Mouse (Mus musculus): ENCODE results near the gene Car11.
"Not testable (repeated sequence)": the region's sequence is repeated elsewhere in the genome, so short reads cannot be mapped to it uniquely, and the experiment has no call there.

Gene Car11

GRCm38 (mm10) chr7:45699523-45700141, at the start of gene Car11:
Gene Car11, plus strand, starts transcription at chr7:45699843.
- no peak for DNase-seq (ENCODE audit: low read depth, low spot score)

DNA sequence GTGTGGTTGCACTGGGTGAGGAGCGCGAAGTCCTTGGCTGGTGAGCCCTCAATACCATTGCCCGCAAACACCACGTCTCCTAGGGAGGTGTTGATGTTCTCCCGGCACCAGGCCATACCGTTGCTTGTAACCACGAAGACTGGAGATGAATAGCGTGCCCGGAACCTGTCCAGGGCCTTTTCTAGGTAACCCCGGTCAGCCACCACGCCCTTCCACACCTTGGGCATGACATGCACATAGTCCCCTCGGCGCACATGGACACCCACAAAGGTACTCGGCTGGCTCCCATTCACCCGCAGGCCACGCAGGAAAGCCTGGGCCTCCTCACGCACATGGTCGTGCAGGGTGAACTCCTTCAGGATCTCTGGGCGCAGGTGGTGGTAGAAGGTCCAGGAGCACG, 49.2 kb upstream of the Car11 start:
- not testable (repeated sequence) for DNase-seq (ENCODE audit: low read depth, low spot score)

- DNase-seq (ENCODE audit: low read depth, low spot score): no peak
These were observed 45.1 kb upstream of the Car11 start for GRCm38 (mm10) chr7:45654424-45655047.

DNA sequence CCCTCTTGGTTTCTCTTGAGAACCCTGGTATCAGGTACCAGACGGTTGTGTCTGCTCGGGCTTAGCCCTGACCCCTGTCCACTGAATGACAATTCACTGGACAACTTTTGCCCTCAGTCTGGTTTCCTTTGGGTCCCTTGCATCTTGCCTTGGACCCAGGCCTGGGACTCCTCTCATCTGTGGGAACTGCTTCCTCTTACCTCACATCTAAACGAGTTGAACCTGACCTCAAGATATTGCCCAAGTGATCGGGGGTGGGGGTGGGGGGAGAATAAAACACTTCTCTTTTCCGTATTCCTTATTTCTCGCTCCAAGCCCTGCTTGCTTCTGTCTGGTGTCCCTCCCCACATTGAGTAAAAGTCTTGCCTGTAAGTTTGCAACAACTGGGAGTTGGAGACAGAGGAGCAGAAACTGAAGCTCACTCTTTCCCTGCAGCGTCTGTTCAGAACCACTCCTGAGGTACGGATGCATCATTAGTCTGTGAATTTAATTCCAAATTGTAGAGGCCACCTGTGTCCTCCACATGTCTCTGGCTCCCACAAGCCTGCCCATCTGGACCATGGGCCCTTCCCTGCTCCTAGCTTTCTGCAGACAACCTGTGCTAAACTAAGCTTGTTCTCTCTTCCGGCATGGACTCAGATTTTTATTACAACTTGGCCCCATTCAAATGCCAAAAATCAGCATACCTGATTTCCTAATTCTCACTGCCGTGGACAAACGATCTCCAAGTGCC, 38.7 kb upstream of the Car11 start:
- DNase-seq (ENCODE audit: low read depth, low spot score): no peak

GRCm38 (mm10) chr7:45661702-45662101, 37.9 kb upstream of the Car11 start:
- DNase-seq (ENCODE audit: low read depth, low spot score): not testable (repeated sequence)

- no peak for DNase-seq (ENCODE audit: low read depth, low spot score)
These were observed 34.1 kb upstream of the Car11 start for GRCm38 (mm10) chr7:45665303-45666138.

DNA sequence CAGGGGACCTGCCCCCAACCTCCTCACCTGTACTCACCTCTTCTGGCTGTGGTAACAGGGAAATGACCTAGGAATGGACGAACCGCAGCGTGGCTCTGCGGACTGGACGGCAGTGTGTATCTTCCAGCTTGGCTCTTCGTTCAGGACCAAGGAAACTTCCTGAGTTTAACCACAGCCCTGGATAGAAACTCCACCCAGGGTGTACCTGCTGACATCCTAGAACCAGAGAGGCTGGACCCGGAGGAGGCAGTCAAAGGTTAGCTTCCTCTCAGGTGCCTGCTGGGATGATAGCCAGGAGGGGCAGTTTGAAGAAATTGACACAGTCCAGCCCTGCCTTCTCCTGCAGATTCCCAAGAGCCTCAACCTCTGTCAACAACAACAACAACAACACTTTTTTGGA, 33.5 kb upstream of the Car11 start, which contains the start of gene Fut2:
Gene Fut2 (minus strand): TSS at position 234 of the 400 bp plus-strand sequence.
- DNase-seq (ENCODE audit: low read depth, low spot score): no peak

DNA sequence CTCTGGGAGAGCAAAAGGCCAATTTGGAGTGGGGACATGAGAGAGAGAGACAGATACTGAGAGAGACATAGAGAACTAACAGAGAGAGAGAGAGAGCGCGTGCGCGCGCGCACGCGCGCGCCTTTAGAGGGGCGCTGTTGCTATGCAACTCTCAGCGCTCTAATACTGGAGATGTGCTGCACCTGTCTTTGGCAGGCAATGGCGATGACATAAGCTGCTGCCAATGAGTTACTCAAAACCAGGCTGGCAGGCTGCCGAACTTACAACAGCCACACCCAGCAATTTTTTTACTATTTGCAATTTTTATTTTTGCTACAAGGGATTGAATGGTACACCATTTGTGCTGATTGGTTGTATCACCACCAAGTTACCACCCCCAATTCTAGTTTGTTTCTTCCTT, 31.9 kb upstream of the Car11 start:
- DNase-seq (ENCODE audit: low read depth, low spot score): no peak

DNA sequence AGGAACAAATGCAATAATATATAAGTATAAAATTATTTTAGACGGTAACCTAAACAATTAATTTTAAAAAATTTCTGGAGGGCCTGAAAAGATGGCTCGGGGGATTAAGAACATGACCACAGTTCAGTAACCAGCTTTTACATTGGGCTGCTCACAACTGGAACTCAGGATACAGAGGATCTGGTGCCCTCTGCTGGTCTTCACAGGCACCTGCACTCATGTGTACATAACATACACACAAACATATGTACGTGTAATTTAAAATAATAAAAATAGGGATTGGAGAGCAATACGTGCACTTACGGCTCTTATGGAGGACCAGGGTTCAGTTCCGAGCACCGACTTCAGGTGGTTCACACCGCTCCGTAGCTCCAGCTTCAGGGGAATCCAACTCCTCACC, 30.7 kb upstream of the Car11 start:
- DNase-seq (ENCODE audit: low read depth, low spot score): no peak

DNA sequence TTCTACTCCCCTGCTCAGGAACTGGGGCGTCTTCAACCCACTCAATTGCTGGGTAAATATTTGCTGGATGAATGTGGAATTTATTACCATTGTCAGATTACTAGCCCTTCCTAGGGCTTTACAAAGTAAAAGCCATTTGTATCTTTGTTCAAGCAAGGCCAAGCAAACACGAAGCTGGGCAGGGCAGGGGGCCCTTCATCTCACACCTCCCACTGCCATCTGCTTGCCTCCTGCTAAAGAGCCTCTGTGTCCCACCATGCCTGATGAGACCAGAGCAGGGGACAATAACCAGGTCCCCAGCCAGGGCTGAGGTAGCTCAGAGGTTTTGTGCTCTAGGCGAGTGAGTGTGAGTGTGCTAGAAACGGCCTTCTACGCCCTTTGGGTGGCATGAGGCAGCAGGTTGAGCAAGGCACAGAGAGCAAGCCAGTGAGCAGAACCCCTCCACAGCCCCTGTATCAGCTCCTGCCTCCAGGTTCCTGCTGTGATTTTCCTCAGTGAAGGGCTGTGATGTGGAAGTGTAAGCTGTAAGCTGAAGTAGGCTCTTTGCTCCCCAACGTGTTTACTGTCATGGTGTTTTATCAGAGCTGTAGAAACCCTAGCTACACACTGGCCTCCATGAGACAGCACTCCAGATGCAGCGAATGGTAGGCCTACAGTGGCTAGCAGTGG, 21.9 kb upstream of the Car11 start:
- no peak for DNase-seq (ENCODE audit: low read depth, low spot score)

DNA sequence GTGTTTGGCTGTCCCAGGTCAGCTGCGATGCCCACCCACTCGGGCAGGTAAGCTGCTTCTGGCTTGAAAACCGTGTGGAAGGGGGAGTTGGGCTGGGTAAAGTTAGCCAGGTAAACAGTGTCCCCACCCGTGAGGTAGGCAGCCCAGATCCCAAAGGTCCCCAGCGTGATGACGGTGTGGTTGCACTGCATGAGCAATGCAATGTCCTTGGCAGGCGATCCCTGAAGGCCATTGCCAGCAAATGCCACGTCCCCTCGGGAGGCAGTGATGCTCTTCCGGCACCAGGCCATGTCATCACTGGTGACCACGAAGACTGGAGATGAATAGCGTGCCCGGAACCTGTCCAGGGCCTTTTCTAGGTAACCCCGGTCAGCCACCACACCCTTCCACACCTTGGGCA, 21.1 kb upstream of the Car11 start:
- no peak for DNase-seq (ENCODE audit: low read depth, low spot score)

DNA sequence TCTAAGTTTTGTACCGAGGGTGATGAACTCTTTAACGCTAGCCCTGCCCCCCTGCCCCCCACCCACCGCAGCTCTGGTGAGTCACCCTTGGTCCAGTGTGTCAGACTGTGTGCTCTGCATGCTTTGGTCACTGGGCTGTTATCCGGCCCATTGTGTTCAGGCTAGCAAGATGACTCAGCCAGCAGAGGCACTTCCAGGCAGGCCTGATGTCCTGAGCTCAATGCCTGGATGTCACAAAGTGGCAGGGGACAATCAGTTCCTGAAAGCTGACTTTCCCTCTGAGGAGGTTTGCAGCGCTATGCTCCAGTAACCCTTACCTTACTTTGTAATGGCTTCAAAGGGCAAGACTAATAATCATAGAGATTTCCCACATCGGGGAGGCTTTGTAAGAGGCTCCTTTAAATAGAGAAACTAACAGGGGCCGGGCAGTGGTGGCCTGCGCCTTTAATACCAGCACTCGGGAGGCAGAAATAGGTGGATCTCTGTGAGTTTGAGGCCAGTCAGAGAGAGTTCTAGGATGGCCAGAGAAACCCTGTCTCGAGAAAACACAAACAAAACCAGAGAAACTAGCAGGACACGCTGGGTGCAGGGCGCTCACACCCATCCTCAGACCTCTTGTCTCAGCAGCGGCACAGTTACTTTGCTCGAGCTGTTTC, 19.5 kb upstream of the Car11 start:
- no peak for DNase-seq (ENCODE audit: low read depth, low spot score)

- DNase-seq (ENCODE audit: low read depth, low spot score): no peak
These were observed 18.5 kb upstream of the Car11 start for GRCm38 (mm10) chr7:45681046-45681736.

DNA sequence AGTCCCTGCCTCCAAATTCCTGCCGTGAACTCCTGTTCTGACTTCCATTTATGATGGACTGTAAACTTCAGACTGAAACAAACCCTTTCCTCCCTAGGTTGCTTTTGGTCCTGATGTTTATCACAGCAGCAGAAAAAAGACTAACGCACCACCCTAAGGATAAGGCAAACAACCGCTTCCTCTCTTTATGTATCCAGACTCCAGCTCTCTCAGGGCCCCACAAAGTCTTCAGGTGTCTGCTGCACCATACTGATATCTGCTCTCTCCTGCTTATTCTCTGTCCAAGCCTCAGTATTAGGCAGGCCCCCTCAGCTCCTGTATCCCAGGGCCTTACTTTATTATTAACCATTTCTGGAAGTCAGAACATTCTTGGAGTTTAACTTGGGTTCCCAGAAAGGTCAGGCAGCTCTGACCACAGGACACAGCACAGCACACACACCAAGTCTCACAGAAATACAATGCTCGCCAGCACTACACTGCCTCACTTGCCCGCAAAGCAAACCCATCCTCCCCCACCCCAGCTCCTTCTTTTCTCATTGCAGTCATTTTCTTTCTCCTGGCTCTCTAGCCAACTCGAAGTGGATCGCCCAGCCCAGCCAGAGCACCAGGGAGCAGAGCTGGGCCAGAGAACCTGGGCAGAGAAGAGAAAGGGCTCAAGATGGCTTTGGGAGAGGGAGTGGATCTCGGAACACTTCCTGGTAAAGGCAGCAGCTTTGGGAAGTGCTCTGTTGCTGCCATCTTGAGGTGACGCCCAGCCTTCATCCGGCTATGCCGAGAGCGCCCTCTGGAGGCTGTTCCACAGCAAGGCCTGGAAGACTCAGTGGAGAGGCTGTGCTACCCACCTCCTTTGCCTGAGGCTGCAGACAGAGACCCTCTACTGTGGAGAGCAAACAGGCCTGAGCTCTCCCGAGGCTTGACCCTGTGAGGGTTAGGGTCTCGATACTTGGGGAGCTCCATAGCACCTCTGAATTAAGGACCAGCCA, 17.2 kb upstream of the Car11 start:
- DNase-seq (ENCODE audit: low read depth, low spot score): no peak

DNA sequence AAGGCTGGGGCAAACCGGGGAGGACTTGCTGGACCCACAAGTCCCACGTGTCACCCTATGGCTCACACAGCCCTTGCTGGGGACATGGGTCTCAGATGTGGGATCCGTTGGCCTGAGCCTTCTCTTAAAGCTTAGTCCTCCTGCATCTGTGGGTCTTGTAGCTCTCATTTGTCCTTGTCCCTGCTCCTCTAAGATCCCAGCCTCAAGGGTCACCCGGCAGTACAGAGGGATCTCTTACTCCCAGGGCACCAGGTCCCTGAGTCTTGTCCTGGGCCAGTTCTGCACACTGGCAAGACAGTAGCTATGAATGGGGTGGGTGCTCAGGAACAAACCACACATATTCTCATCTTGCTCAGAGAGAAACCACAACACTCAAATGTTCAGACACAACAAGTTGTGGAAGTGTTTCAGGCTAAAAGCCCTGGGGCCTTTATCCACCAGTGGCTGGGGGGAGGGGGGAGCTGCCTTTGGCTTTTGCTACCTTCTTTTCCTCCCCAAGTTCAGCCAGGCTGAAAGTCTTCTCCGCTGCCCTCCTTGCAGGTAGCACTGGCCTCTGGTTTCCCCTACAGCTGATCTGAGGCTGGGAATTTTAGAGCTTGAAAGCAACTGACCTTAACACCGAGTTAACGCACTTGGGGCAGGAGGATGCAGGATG, 16.1 kb upstream of the Car11 start, which contains the start of gene Ntn5:
Gene Ntn5 (plus strand): TSS at position 627 of the 655 bp plus-strand sequence.
- no peak for DNase-seq (ENCODE audit: low read depth, low spot score)

GRCm38 (mm10) chr7:45685811-45686210, 13.8 kb upstream of the Car11 start:
- DNase-seq (ENCODE audit: low read depth, low spot score): no peak

DNA sequence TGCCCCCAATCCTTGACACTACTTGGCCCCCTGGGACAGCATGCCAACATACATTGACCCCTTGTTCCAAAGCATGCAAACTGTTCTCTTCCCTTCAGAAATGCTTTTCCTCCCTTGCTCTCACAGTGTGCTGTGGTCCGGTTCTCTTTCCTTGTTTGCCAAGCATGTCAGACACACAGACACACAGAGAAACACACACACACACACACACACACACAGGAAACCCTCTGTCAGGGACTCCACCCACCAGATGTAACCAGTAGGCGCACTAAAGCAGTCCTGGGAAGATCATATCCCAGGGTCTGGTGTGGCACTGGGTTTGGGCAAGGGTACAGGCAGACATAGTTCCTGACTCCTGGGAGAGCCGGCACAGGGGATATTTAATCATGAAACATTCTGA, 12.8 kb upstream of the Car11 start:
- no peak for DNase-seq (ENCODE audit: low read depth, low spot score)

- DNase-seq (ENCODE audit: low read depth, low spot score): no peak
These were observed 10.5 kb upstream of the Car11 start for GRCm38 (mm10) chr7:45689099-45689498.
